Mouse (Mus musculus): ENCODE data around the gene Eno2. TPM values are rescaled to one million over a fixed set of nuclear protein-coding genes. Genes with fewer than 3 reads are reported as not detected.
"Not testable (repeated sequence)": the region's sequence is repeated elsewhere in the genome, so short reads cannot be mapped to it uniquely, and the experiment has no call there.

The Eno2 gene
- polyA plus RNA-seq, 1 experiment from 2014 or later, result 0.39 TPM

GRCm38 (mm10) chr6:124811701-124812560 is 42.5 kb upstream of the Eno2 start:
- peaks cover 78% of the 10 kb centered on the region for H3K4me1 ChIP-seq (replicated peaks)
- no peak for ATAC-seq (ENCODE audit: insufficient read depth)
- H3K9ac ChIP-seq, result peak overlapping the region; percentile 66
- H3K4me3 ChIP-seq (replicated peaks), result peak overlapping the region; percentile 68
- peak overlapping the region; percentile 88 for H3K4me2 ChIP-seq
- H3K27ac ChIP-seq (replicated peaks), result peak overlapping the region; percentile 86
- 74% methylated on average over 24 of the region's 24 CpGs for WGBS (ENCODE audit: insufficient replicate concordance)
- H3K9me3 ChIP-seq (replicated peaks), result no peaks in the 10 kb centered on the region
- no peaks in the 10 kb centered on the region for H3K27me3 ChIP-seq
- peaks cover 47% of the 10 kb centered on the region for H3K36me3 ChIP-seq (replicated peaks)

DNA sequence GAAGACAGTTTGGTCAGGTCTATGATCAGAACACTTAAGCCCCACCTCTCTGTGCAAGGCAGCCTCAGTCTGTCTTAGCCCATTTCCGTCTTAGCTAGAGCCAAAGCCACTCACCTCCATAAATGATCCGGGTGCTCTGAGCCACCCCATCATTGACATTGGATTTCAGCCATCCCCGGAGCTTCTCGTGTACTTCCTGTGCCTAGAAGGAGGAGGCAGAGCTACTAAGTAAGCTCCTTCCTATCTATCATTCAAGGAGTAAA is 41.9 kb upstream of the Eno2 start:
- Histone ChIP-seq H3K4me2 (no peak overlapping the region), H3K4me1 (replicated peaks) (peaks cover 84% of the 10 kb centered on the region), H3K27ac (replicated peaks) (0 out of 2 replicates have a peak overlapping the region, but pooled peaks have one; percentile 86), H3K9ac (no peak overlapping the region), H3K4me3 (replicated peaks) (no peak overlapping the region), H3K36me3 (replicated peaks) (peaks cover 41% of the 10 kb centered on the region), H3K9me3 (replicated peaks) (no peaks in the 10 kb centered on the region), H3K27me3 (no peaks in the 10 kb centered on the region)
- WGBS (ENCODE audit: insufficient replicate concordance), result 74% methylated on average over 4 of the region's 4 CpGs
- no peak for ATAC-seq (ENCODE audit: insufficient read depth)

DNA sequence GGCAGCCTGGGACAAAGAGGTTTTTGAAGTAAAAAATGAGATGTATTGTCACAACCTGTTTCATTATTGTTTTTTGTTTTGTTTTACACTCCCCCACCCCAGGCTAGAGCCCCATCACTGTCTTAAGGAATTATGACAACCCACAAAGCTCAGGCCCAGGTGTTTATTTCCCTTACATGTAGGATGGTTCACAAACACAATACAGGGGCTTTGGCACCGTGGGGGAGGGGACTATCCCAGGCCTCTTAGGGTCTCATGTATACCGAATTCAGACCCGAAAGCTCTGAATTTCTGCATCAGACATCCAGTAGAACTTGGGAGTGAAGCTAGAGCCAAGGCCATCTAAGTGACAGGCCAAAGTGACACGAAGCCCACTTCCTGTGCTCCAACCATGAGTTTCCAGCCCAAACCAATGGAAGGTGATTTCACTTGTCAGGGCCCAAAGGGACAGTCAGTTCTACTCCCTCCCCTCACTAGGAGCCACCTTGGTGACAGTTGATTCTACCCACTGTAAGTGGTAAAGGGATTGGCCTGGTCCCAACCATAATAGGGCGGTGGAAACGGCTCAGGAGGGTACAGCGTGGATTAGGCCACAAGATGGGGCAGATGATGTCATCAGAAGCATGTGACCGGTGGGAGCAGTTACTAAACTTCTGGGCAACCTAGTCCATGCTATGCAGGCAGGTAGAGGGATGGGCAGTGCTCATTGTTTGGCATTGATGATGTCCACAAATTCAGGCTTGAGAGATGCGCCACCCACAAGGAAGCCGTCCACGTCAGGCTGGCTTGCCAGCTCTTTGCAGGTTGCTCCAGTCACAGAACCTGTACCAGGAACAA is 41.3 kb upstream of the Eno2 start:
- H3K27me3 ChIP-seq; ATAC-seq (ENCODE audit: insufficient read depth); H3K4me3 ChIP-seq (replicated peaks); H3K9ac ChIP-seq; H3K9me3 ChIP-seq (replicated peaks): not testable (repeated sequence)
- Histone ChIP-seq H3K27ac (replicated peaks) (peak overlapping the region; percentile 91; the same call in 1 of the 2 replicates), H3K4me2 (peak overlapping the region; percentile 98; the same call in 1 of the 2 replicates), H3K36me3 (replicated peaks) (peaks cover 35% of the 10 kb centered on the region), H3K4me1 (replicated peaks) (peaks cover 89% of the 10 kb centered on the region)
- WGBS (ENCODE audit: insufficient replicate concordance), result 77% methylated on average over 11 of the region's 11 CpGs

DNA sequence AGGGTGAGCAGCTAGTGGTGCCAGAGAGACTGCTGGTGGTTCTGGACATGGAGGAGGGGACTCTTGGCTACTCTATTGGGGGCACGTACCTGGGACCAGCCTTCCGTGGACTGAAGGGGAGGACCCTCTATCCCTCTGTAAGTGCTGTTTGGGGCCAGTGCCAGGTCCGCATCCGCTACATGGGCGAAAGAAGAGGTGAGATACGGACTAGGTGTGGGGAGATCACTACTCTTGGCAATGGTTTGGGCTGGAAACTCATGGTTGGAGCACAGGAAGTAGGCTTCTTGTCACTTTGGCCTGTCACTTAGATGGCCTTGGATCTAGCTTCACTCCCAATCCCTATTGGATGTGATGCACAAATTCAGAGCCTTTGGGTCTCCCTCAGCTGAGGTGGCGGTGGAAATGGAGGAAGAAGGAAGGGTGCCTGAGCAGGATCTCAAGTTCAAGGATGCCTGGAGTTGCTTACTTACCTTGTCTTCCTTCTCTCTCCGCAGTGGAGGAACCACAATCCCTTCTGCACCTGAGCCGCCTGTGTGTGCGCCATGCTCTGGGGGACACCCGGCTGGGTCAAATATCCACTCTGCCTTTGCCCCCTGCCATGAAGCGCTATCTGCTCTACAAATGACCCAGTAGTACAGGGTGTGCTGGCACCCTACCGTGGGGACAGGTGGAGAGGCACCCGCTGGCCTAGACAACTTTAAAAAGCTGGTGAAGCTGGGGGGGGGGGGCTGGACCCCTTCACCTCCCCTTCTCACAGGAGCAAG is 40.5 kb upstream of the Eno2 start:
- peaks cover 30% of the 10 kb centered on the region for H3K36me3 ChIP-seq (replicated peaks)
- H3K4me3 ChIP-seq (replicated peaks), result peak overlapping the region; percentile 76
- H3K27me3 ChIP-seq, result no peaks in the 10 kb centered on the region
- H3K4me2 ChIP-seq, result peak overlapping the region; percentile 98
- WGBS (ENCODE audit: insufficient replicate concordance), result 46% methylated on average over 14 of the region's 14 CpGs
- H3K9me3 ChIP-seq (replicated peaks), result no peaks in the 10 kb centered on the region
- H3K4me1 ChIP-seq (replicated peaks), result peaks cover 90% of the 10 kb centered on the region
- ATAC-seq (ENCODE audit: insufficient read depth), result no peak
- peak overlapping the region; percentile 91 for H3K27ac ChIP-seq (replicated peaks)
- H3K9ac ChIP-seq, result peak overlapping the region; percentile 85

DNA sequence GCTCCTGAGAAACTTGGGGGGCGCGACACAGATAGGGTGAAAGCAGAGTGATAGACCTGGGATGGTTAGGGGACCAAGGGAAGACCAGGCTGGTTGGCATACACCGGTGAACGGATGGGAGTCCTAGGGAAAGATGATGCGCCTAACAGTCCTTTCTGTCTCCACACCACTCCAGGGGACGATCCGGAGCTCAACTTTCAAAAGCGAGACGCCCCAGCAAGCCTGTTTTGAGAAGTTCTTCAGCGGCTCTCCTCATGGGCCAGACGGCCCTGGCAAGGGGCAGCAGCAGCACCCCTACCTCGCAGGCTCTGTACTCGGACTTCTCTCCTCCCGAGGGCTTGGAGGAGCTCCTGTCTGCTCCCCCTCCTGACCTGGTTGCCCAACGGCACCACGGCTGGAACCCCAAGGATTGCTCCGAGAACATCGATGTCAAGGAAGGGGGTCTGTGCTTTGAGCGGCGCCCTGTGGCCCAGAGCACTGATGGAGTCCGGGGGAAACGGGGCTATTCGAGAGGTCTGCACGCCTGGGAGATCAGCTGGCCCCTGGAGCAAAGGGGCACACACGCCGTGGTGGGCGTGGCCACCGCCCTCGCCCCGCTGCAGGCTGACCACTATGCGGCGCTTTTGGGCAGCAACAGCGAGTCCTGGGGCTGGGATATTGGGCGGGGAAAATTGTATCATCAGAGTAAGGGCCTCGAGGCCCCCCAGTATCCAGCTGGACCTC is 39.7 kb upstream of the Eno2 start:
- ATAC-seq (ENCODE audit: insufficient read depth), result peak; percentile 40
- H3K4me1 ChIP-seq (replicated peaks), result peaks cover 90% of the 10 kb centered on the region
- WGBS (ENCODE audit: insufficient replicate concordance), result under 1% methylated on average over 35 of the region's 35 CpGs
- peak overlapping the region; percentile 85 for H3K9ac ChIP-seq
- peak overlapping the region; percentile 98 for H3K4me2 ChIP-seq
- peak overlapping the region; percentile 91 for H3K27ac ChIP-seq (replicated peaks)
- H3K36me3 ChIP-seq (replicated peaks), result peaks cover 30% of the 10 kb centered on the region
- no peaks in the 10 kb centered on the region for H3K27me3 ChIP-seq
- no peaks in the 10 kb centered on the region for H3K9me3 ChIP-seq (replicated peaks)
- peak overlapping the region; percentile 76 for H3K4me3 ChIP-seq (replicated peaks)

GRCm38 (mm10) chr6:124808358-124809012 is 39.0 kb upstream of the Eno2 start, which contains the start of gene Spsb2:
Spsb2 (plus strand) TSS chr6:124808661.
- peak within 1 kb of the TSS; percentile 76 for H3K4me3 ChIP-seq (replicated peaks)
- no peaks in the 10 kb centered on the region for H3K9me3 ChIP-seq (replicated peaks)
- H3K36me3 ChIP-seq (replicated peaks), result peaks cover 30% of the 10 kb centered on the region
- H3K27me3 ChIP-seq, result no peaks in the 10 kb centered on the region
- 3% methylated on average over 29 of the region's 29 CpGs for WGBS (ENCODE audit: insufficient replicate concordance)
- H3K27ac ChIP-seq (replicated peaks), result peak within 1 kb of the TSS; percentile 91
- peak; percentile 60 for ATAC-seq (ENCODE audit: insufficient read depth)
- H3K4me1 ChIP-seq (replicated peaks), result peaks cover 86% of the 10 kb centered on the region
- H3K9ac ChIP-seq, result peak within 1 kb of the TSS; percentile 85
- H3K4me2 ChIP-seq, result peak within 1 kb of the TSS; percentile 98

GRCm38 (mm10) chr6:124807986-124808357 is 38.5 kb upstream of the Eno2 start:
- ATAC-seq (ENCODE audit: insufficient read depth), result no peak
- peaks cover 82% of the 10 kb centered on the region for H3K4me1 ChIP-seq (replicated peaks)
- no peaks in the 10 kb centered on the region for H3K9me3 ChIP-seq (replicated peaks)
- 61% methylated on average over 6 of the region's 6 CpGs for WGBS (ENCODE audit: insufficient replicate concordance)
- H3K36me3 ChIP-seq (replicated peaks), result peaks cover 30% of the 10 kb centered on the region
- peak overlapping the region; percentile 76 for H3K4me3 ChIP-seq (replicated peaks)
- H3K27ac ChIP-seq (replicated peaks), result peak overlapping the region; percentile 91
- peak overlapping the region; percentile 98 for H3K4me2 ChIP-seq
- H3K9ac ChIP-seq, result peak overlapping the region; percentile 85
- no peaks in the 10 kb centered on the region for H3K27me3 ChIP-seq

GRCm38 (mm10) chr6:124807366-124807765 is 37.9 kb upstream of the Eno2 start:
- WGBS (ENCODE audit: insufficient replicate concordance), result 73% methylated on average over 4 of the region's 4 CpGs
- Histone ChIP-seq H3K27ac (replicated peaks) (peak overlapping the region; percentile 91; the same call in 1 of the 2 replicates), H3K4me2 (no peak overlapping the region; the same call in 1 of the 2 replicates), H3K4me3 (replicated peaks) (no peak overlapping the region), H3K27me3 (no peaks in the 10 kb centered on the region), H3K9me3 (replicated peaks) (no peaks in the 10 kb centered on the region), H3K36me3 (replicated peaks) (peaks cover 25% of the 10 kb centered on the region), H3K4me1 (replicated peaks) (peaks cover 82% of the 10 kb centered on the region), H3K9ac (no peak overlapping the region)
- no peak for ATAC-seq (ENCODE audit: insufficient read depth)

GRCm38 (mm10) chr6:124806446-124807140 is 37.1 kb upstream of the Eno2 start:
- ATAC-seq (ENCODE audit: insufficient read depth), result no peak

More at GRCm38 (mm10) chr6:124806446-124807140, 37.1 kb upstream of the Eno2 start:
- H3K4me1 ChIP-seq (replicated peaks), result peaks cover 75% of the 10 kb centered on the region
- H3K9me3 ChIP-seq (replicated peaks), result no peaks in the 10 kb centered on the region
- no peak overlapping the region for H3K9ac ChIP-seq
- H3K4me2 ChIP-seq, result peak overlapping the region; percentile 91
- H3K27ac ChIP-seq (replicated peaks), result peak overlapping the region; percentile 82
- H3K4me3 ChIP-seq (replicated peaks), result peak overlapping the region; percentile 60; the same call in 1 of the 2 replicates
- peaks cover 17% of the 10 kb centered on the region for H3K36me3 ChIP-seq (replicated peaks)
- no peaks in the 10 kb centered on the region for H3K27me3 ChIP-seq
- 72% methylated on average over 7 of the region's 7 CpGs for WGBS (ENCODE audit: insufficient replicate concordance)

Data from liver, embryonic 15.5 days (tissue).